Mouse (Mus musculus) hindlimb bud, embryonic 11.5 days (tissue): Measurements from ENCODE around the gene Plk5.

Experiments
- DNase-seq: peaks from one replicate; pipeline ENCODE4 v3.0.0-alpha.2; 2012; ENCODE audit warnings: low read depth, low spot score; ENCODE audit errors: extremely low spot score

Gene Plk5

GRCm38 (mm10) chr10:80356001-80356682 is at the start of gene Plk5:
Plk5 (plus strand) TSS chr10:80356459.
- DNase-seq = no peak

DNA sequence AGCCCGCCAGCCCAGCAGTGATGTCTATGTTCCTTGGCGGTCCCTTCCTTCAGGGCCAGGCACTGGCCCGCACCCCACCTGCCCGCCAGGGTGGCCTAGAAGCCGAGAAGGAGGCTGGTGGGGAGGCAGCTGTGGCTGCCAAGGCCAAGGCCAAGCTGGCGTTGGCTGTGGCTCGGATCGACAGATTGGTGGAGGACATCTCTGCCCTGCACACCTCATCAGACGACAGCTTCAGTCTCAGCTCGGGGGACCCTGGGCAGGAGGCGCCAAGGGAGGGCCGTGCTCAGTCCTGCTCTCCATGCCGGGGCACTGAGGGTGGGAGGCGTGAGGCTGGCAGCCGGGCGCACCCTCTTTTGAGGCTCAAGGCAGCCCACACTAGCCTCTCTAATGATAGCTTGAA is 44.7 kb upstream of the Plk5 start:
- DNase-seq = no peak

- no peak for DNase-seq
Observed at GRCm38 (mm10) chr10:80312586-80313504, 43.4 kb upstream of the Plk5 start.

DNA sequence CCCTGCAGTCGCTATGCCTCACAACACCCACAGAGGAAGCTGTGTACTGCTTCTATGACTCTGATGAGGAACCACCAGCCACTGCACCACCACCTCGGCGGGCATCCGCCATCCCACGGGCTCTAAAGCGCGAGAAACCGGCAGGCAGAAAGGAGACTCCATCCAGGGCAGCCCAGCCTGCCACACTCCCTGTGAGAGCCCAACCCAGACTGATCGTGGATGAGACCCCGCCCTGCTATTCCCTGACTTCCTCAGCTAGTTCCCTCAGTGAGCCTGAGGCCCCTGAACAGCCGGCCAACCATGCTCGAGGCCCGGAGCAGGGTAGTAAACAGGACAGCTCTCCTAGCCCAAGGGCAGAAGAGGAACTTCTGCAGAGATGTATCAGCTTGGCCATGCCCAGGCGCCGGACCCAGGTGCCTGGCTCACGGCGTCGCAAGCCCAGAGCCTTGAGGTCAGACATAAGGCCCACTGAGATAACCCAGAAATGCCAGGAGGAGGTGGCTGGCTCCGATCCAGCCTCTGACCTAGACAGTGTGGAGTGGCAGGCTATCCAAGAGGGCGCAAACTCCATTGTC is 42.5 kb upstream of the Plk5 start:
- DNase-seq = no peak

DNA sequence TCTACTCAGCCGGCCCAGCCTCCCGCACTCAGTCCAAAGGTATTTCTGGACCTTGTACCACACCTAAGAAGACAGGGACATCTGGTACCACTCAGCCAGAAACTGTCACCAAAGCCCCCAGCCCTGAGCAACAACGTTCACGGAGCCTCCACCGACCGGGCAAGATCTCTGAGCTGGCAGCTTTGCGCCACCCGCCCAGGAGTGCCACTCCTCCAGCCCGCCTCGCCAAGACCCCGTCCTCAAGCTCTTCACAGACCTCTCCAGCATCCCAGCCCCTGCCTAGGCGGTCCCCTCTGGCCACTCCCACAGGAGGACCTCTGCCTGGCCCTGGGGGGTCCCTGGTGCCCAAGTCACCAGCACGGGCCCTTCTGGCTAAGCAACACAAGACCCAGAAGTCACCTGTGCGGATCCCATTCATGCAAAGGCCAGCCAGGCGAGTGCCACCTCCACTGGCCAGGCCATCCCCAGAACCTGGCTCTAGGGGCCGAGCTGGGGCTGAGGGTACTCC is 41.7 kb upstream of the Plk5 start:
- DNase-seq = no peak

DNA sequence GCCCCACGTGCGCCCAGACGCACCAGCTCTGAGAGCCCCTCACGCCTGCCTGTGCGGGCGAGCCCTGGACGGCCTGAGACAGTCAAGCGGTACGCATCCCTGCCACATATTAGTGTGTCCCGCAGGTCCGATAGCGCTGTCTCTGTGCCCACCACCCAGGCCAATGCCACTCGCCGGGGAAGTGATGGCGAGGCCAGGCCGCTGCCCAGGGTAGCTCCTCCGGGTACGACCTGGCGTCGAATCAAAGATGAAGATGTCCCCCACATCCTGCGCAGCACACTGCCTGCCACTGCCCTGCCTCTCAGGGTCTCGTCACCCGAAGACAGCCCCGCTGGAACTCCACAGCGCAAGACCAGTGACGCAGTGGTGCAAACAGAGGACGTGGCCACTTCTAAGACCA is 40.9 kb upstream of the Plk5 start:
- DNase-seq = no peak

DNA sequence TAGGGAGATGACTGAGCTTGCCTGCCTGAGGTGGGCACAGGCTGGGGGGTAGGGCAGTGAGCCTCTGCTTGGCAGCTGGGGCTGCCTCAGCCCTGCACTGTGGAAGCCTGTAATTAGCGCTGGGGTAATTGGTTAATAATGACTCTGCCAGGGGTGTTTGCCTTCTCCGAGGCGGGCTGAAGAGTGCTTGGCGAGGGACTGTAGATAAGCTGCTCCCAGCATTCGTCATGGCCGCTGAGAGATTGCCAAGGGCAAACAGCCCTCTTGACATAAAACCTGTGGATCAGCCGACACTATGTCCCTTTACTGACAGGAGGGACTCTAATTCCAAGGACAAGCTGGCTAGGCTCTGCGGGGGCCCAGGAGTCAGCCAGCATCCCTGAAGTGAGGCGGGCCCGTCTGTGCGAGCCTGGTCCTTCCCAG is 39.9 kb upstream of the Plk5 start:
- no peak for DNase-seq

DNA sequence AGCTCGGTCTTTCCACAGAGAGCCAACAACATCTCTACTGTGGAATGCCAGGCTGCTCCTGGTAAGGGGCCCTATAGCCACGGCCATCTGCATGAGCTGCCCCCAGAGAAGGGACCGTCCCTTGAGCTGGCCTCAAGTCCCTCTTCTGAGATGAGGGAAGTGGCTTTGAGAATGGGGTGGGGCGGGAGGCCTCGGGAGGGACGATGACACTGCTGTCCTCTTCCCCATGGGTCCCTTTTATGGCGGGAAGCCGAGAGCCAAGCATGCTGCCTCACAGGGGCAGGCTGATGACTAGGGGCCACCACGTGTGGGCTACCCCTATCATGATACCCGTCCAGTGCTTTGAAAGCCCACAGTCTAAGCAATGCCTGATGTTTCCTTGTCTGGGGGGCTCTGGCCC is 39.2 kb upstream of the Plk5 start:
- no peak for DNase-seq

GRCm38 (mm10) chr10:80320340-80320760 is 35.9 kb upstream of the Plk5 start, which contains the start of gene 2310011J03Rik:
2310011J03Rik (minus strand) TSS chr10:80320537.
- peak; percentile 66 for DNase-seq

DNA sequence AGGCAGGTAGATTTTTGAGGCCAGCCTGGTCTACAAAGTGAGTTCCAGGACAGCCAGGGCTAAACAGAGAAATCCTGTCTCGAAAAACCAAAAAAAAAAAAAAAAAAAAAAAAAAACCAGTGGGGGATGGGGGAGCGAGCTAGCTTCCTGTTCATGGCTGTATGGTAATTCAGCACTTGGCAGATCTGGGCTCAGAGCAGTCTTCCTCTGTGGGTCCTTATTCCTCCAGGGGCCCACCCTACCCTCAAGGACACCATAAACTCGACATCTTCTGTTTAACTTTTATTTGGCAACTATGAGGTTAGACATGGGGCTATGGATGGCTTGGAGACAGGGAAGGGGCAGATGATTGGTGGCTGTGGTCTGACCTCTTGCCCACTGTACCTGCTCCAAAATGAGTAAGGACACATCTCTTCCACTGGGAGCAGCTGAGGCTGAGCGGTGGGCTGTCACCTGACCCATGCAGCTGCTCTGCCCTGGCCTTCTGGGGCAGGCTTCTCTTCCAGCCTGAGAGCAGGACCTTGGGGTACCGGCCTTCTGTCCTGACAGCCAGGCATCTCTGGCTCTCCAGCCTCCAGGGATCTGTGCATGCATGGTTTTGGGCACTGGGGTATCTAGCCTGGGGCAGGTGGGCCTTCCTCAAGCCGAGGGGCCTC is 35.1 kb upstream of the Plk5 start:
- no peak for DNase-seq

DNA sequence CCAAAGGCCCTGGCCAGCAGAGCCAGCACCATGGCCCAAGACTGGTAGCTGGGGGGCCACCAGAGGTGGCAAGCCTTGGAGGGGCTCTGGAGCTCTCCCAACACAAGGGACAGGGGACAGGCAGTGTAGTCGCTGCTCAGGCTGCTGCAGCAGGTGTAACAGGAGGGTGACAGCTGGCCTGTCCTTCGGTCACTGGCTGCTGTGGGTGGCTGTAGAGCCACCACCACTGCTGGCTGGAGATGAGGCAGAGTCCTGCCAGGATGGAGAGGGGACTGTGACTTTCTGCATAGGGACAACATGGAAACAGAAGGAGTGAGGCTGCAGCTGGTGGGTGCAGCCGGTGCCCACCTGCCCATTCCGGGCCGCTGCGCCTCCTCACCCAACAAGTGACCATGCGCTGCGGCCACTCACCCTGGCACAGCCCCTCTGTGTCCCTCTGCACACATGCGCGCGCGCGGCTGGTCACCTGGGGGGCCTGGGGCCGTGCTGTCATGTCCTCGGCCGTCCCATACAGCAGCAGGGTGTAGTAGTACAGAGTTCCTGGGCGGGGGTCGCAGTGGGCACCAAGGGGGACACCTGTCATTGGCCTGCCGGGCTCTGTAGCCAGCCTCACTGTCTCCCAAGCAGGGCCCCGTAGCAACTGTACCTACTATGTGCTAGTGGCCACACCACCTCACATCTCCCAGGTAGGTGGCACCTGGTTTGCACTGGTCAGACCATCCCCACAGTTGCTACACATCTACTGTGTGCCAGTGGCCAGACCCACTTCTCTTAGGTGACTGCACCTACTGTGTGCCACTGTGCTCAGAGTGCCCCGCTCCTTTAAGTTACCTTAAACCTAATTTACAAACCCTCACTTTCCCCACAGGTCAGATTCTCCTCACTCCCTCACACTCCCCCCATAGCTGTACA is 34.3 kb upstream of the Plk5 start:
- no peak for DNase-seq

GRCm38 (mm10) chr10:80322811-80323211 is 33.4 kb upstream of the Plk5 start:
- DNase-seq = no peak

- no peak for DNase-seq
Observed at GRCm38 (mm10) chr10:80323261-80324119, 32.8 kb upstream of the Plk5 start.

DNA sequence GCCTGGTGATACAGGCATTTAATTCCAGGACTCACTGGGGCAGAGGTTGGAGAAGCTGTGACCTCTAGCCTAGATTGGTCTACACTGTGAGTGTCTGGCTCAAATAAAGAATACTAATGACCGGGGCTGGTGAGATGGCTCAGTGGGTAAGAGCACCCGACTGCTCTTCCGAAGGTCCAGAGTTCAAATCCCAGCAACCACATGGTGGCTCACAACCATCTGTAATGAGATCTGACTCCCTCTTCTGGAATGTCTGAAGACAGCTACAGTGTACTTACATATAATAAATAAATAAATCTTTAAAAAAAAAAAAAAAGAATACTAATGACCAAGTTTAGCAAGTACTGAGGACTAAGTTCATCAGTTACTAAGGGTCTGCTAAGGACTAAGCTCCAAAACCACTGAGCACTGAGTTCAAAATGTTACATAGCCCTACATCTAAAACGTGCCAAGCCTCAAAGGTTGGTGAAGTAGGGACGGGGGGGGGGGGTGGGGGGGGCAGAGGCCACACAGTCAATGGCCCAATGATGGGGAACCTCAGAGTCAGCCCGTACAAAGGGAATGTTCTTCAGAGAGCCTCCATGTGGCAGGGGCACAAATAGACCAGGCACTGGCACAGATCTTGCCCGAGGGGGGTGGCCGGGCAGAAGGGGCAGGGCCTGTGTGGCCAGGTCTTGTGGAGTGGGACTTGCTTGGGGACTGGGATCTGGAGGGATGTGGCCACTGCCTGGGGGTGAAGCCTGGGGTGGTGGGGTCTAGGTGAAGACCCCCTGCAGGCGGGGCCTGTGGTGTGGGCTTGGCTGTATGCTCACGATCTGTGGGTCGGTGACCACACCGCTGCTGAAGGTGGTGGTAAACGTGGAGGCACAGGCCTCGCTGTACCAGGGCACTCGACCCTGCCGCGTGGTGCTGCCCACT is 31.9 kb upstream of the Plk5 start:
- DNase-seq = no peak

- DNase-seq = no peak
Observed at GRCm38 (mm10) chr10:80325045-80325444, 31.2 kb upstream of the Plk5 start.

GRCm38 (mm10) chr10:80329273-80330081 is 26.8 kb upstream of the Plk5 start, which contains the start of the genes Pcsk4 and Reep6:
Pcsk4 (minus strand) TSS chr10:80329498.
Reep6 (plus strand) TSS chr10:80329953.
- peak; percentile 97 for DNase-seq

GRCm38 (mm10) chr10:80330084-80330483 is 26.2 kb upstream of the Plk5 start:
- DNase-seq = no peak
